Mouse (Mus musculus) limb, embryonic 11.5 days (tissue): ENCODE results near the gene Dmrtc2. TPM values are rescaled to one million over a fixed set of nuclear protein-coding genes. Genes with fewer than 3 reads are reported as not detected.
A peak's percentile ranks its signal among the peaks of the same experiment; 100 is the strongest.
"Not testable (repeated sequence)": the region's sequence is repeated elsewhere in the genome, so short reads cannot be mapped to it uniquely, and the experiment has no call there.

Source experiments
- ATAC-seq: fragments of 200-750 bp; cut with Nextera tagmentation; 2 replicates; pipeline ENCODE4 v1.8.0; 2017; ENCODE audit warnings: low read depth; ENCODE audit not compliant: insufficient number of reproducible peaks, low FRiP score, low TSS enrichment
- DNase-seq: peaks from one replicate; pipeline ENCODE4 v3.0.0-alpha.2; 2015; ENCODE audit warnings: low spot score
- H3K27ac ChIP-seq: fragments of 300-500 bp; sonication (generic); replicated peaks from 2 replicates; pipeline ENCODE4 v1.5.1; 2014; ENCODE audit warnings: low read depth, mild to moderate bottlenecking, low read length
- H3K27me3 ChIP-seq: fragments of 300-500 bp; sonication (generic); 2 replicates; pipeline ENCODE4 v1.6.1; 2014; ENCODE audit warnings: mild to moderate bottlenecking, low read length, mixed read lengths; ENCODE audit not compliant: control insufficient read depth, insufficient read depth
- H3K36me3 ChIP-seq: fragments of 300-500 bp; sonication (generic); 2 replicates; pipeline ENCODE4 v1.6.1; 2014; ENCODE audit warnings: mild to moderate bottlenecking, low read length, moderate library complexity, mixed read lengths; ENCODE audit not compliant: control insufficient read depth, insufficient read depth
- H3K4me1 ChIP-seq: fragments of 300-500 bp; sonication (generic); 2 replicates; pipeline ENCODE4 v1.6.1; 2014; ENCODE audit warnings: low read length, mixed read lengths; ENCODE audit not compliant: control insufficient read depth, insufficient read depth
- H3K4me2 ChIP-seq: fragments of 300-500 bp; sonication (generic); 2 replicates; pipeline ENCODE4 v1.6.1; 2014; ENCODE audit warnings: low read depth, mild to moderate bottlenecking, moderate library complexity; ENCODE audit not compliant: severe bottlenecking
- H3K4me3 ChIP-seq: fragments of 300-500 bp; sonication (generic); 2 replicates; pipeline ENCODE4 v1.5.1; 2014; ENCODE audit warnings: low read depth, low read length
- H3K9ac ChIP-seq: fragments of 300-500 bp; sonication (generic); 2 replicates; pipeline ENCODE4 v1.6.1; 2014; ENCODE audit warnings: mild to moderate bottlenecking, low read length
- H3K9me3 ChIP-seq: fragments of 300-500 bp; sonication (generic); 2 replicates; pipeline ENCODE4 v1.6.1; 2016; ENCODE audit warnings: low read length; ENCODE audit not compliant: control insufficient read depth
- WGBS: fragments of 180-500 bp; shearing (Covaris S2); extraction: QIAGEN DNeasy Blood & Tissue Kit; methylation state at CpG from one replicate; pipeline ENCODE4 v1.1.7; 2014; 5-methylcytosine and 5-hydroxymethylcytosine counted together
- polyA plus RNA-seq: library from polyadenylated mRNA; unstranded; fragments of >200 nt; fragmentation: Nextera tagmentation; extraction: Ambion mirVana; gene quantifications from 2 replicates; pipeline ENCODE4 v1.2.1, GENCODE M21; 2014

The Dmrtc2 gene
- polyA plus RNA-seq, 1 experiment from 2014 or later, result not detected

GRCm38 (mm10) chr7:24890281-24891216 lies 20.7 kb downstream of the Dmrtc2 start:
- Histone ChIP-seq H3K4me3 (no peak overlapping the region), H3K4me2 (no peak overlapping the region), H3K9ac (no peak overlapping the region), H3K9me3 (no peaks in the 10 kb centered on the region), H3K27ac (0 out of 2 replicates have a peak overlapping the region, but pooled peaks have one; percentile 21), H3K36me3 (peaks cover 31% of the 10 kb centered on the region), H3K27me3 (no peaks in the 10 kb centered on the region), H3K4me1 (peaks cover 17% of the 10 kb centered on the region)
- peak; percentile 32 for ATAC-seq
- DNase-seq, result peak; percentile 87
- WGBS, result 30% methylated on average over 10 of the region's 10 CpGs

- ATAC-seq, result no peak
- H3K4me1 ChIP-seq, result peaks cover 8% of the 10 kb centered on the region
- H3K4me3 ChIP-seq, result no peak overlapping the region
- peaks cover 24% of the 10 kb centered on the region for H3K36me3 ChIP-seq
- WGBS, result 73% methylated on average over 3 of the region's 3 CpGs
- H3K27ac ChIP-seq, result no peak overlapping the region
- DNase-seq, result no peak
- H3K27me3 ChIP-seq, result no peaks in the 10 kb centered on the region
- H3K4me2 ChIP-seq, result no peak overlapping the region
- no peak overlapping the region for H3K9ac ChIP-seq
- H3K9me3 ChIP-seq, result no peaks in the 10 kb centered on the region
Measured at GRCm38 (mm10) chr7:24891241-24892124, 21.6 kb downstream of the Dmrtc2 start.

DNA sequence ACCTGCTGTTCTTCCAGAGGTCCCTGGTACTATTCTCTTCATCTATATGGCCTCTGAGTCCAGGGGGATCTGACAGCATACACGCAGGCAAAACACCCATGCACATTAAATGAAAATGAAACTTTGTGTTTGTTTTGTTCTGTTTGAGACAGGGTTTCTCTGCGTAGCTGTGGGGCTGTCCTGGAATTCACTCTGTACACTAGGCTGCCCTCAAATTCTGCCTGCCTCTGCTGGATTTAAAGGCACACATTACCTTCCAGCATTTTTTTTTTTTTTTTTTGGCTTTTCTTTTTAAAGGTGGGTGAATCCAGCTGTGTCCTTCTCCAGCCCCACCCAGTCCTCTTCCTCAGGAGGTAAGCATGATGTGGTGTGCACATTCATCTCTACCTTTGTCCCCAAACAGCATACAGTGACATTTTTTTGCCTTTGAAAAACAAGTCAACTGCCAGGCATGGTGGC lies 22.3 kb downstream of the Dmrtc2 start:
- H3K27ac ChIP-seq, result no peak overlapping the region
- peaks cover 3% of the 10 kb centered on the region; the same call in 1 of the 2 replicates for H3K4me1 ChIP-seq
- ATAC-seq (no peak), DNase-seq (no peak)
- 79% methylated on average over 2 of the region's 2 CpGs for WGBS
- no peak overlapping the region for H3K4me3 ChIP-seq
- no peaks in the 10 kb centered on the region for H3K9me3 ChIP-seq
- H3K36me3 ChIP-seq, result peaks cover 19% of the 10 kb centered on the region
- H3K4me2 ChIP-seq, result no peak overlapping the region
- H3K9ac ChIP-seq, result no peak overlapping the region
- no peaks in the 10 kb centered on the region for H3K27me3 ChIP-seq

- not testable (repeated sequence) for H3K27me3 ChIP-seq, H3K9me3 ChIP-seq, DNase-seq, ATAC-seq, H3K27ac ChIP-seq, H3K4me2 ChIP-seq, H3K9ac ChIP-seq, H3K4me1 ChIP-seq, H3K36me3 ChIP-seq, H3K4me3 ChIP-seq
- WGBS, result 88% methylated on average over 2 of the region's 2 CpGs
Measured at GRCm38 (mm10) chr7:24895749-24896148, 25.9 kb downstream of the Dmrtc2 start.

GRCm38 (mm10) chr7:24896269-24896668 lies 26.4 kb downstream of the Dmrtc2 start:
- no peaks in the 10 kb centered on the region for H3K4me1 ChIP-seq
- DNase-seq (no peak), ATAC-seq (no peak)
- no peak overlapping the region for H3K4me2 ChIP-seq
- no peak overlapping the region for H3K4me3 ChIP-seq
- H3K9me3 ChIP-seq, result no peaks in the 10 kb centered on the region
- H3K27ac ChIP-seq, result no peak overlapping the region
- no peaks in the 10 kb centered on the region for H3K27me3 ChIP-seq
- no peak overlapping the region for H3K9ac ChIP-seq
- 83% methylated on average over 8 of the region's 8 CpGs for WGBS
- H3K36me3 ChIP-seq, result no peaks in the 10 kb centered on the region

DNA sequence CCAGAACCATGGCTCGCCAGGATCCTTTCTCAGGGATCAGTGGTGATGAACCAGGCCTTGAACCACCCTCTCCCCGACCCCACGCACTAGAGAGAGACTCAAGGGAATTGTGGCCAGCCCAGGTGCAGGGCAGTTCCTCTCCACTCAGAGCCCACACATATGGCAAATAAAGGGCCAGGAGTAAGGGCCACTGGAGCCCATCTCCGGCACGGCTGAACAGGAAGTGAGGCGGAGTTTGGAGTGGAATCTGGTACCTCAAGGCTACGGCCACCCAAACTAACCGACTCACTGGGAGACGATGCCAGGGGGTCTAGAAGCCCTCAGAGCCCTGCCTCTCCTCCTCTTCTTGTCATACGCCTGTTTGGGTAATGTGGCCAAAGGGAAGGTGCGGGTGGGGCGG lies 27.4 kb downstream of the Dmrtc2 start, which contains the start of gene Cd79a:
Gene Cd79a, plus strand, starts transcription at position 158 of the 400 bp plus-strand sequence.
- no peak within 1 kb of the TSS for H3K27ac ChIP-seq
- H3K27me3 ChIP-seq, result no peaks in the 10 kb centered on the region
- no peaks in the 10 kb centered on the region for H3K36me3 ChIP-seq
- no peak within 1 kb of the TSS for H3K4me3 ChIP-seq
- ATAC-seq (no peak), DNase-seq (no peak)
- no peak within 1 kb of the TSS for H3K9ac ChIP-seq
- no peaks in the 10 kb centered on the region for H3K9me3 ChIP-seq
- WGBS, result 64% methylated on average over 12 of the region's 12 CpGs
- H3K4me2 ChIP-seq, result no peak within 1 kb of the TSS
- 0 out of 2 replicates have a peak, but pooled peaks cover 1% of the 10 kb centered on the region for H3K4me1 ChIP-seq

DNA sequence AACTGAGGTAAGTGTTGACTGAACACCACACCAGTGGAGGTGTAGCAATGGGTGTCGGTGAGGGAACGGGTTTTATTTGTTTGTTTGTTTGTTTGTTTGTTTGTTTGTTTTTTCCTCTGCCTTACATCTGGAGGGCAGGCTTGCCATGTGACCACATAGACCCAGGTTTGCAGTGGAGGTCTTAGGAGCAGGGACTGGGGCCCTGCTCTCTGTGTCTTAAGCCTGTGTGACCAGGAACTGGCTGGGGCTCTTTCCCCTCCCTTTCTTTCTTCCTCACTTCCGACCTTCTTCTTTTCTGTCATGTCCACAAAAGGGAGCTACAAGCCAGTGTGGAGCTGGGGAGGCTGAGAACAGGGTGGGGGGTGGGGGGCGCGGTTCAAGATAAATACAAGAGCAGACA lies 28.1 kb downstream of the Dmrtc2 start:
- H3K27ac ChIP-seq, result no peak overlapping the region
- H3K27me3 ChIP-seq, result no peaks in the 10 kb centered on the region
- ATAC-seq (no peak), DNase-seq (no peak)
- no peaks in the 10 kb centered on the region for H3K9me3 ChIP-seq
- 0 out of 2 replicates have a peak, but pooled peaks cover 4% of the 10 kb centered on the region for H3K4me1 ChIP-seq
- H3K4me2 ChIP-seq, result no peak overlapping the region
- H3K4me3 ChIP-seq, result no peak overlapping the region
- no peaks in the 10 kb centered on the region for H3K36me3 ChIP-seq
- H3K9ac ChIP-seq, result no peak overlapping the region
- 77% methylated on average over 5 of the region's 5 CpGs for WGBS

GRCm38 (mm10) chr7:24901114-24901513 lies 31.3 kb downstream of the Dmrtc2 start:
- Histone ChIP-seq H3K4me3 (no peak overlapping the region), H3K9me3 (no peaks in the 10 kb centered on the region), H3K27ac (no peak overlapping the region), H3K27me3 (no peaks in the 10 kb centered on the region), H3K4me2 (no peak overlapping the region), H3K36me3 (no peaks in the 10 kb centered on the region), H3K9ac (no peak overlapping the region), H3K4me1 (peaks cover 7% of the 10 kb centered on the region; the same call in 1 of the 2 replicates)
- WGBS, result 80% methylated on average over 6 of the region's 6 CpGs
- DNase-seq, result no peak
- no peak for ATAC-seq
